Mouse (Mus musculus) kidney, embryonic 14.5 days (tissue): ENCODE data around the gene Arsj. TPM values are rescaled to one million over a fixed set of nuclear protein-coding genes. Genes with fewer than 3 reads are reported as not detected.

Experiments
- ATAC-seq: fragments of 200-750 bp; cut with Nextera tagmentation; 2 replicates; pipeline ENCODE4 v1.8.0; 2017; ENCODE audit warnings: moderate number of reproducible peaks, mild to moderate bottlenecking, moderate TSS enrichment, moderate library complexity; ENCODE audit not compliant: low FRiP score, low TSS enrichment
- H3K27ac ChIP-seq: fragments of 300-500 bp; sonication (generic); 2 replicates; pipeline ENCODE4 v1.5.1; 2014; ENCODE audit warnings: low read depth, mild to moderate bottlenecking, low read length, moderate library complexity, mixed read lengths
- H3K27me3 ChIP-seq: fragments of 300-500 bp; sonication (generic); 2 replicates; pipeline ENCODE4 v1.6.1; 2014; ENCODE audit warnings: mild to moderate bottlenecking, low read length; ENCODE audit not compliant: control insufficient read depth, insufficient read depth
- H3K36me3 ChIP-seq: fragments of 300-500 bp; sonication (generic); 2 replicates; pipeline ENCODE4 v1.6.1; 2014; ENCODE audit warnings: low read length, mixed read lengths; ENCODE audit not compliant: control insufficient read depth, insufficient read depth
- H3K4me1 ChIP-seq: fragments of 300-500 bp; sonication (generic); 2 replicates; pipeline ENCODE4 v1.6.1; 2014; ENCODE audit warnings: low read length, mixed read lengths; ENCODE audit not compliant: control insufficient read depth, insufficient read depth
- H3K4me2 ChIP-seq: fragments of 300-500 bp; sonication (generic); replicated peaks from 2 replicates; pipeline ENCODE4 v1.6.1; 2014; ENCODE audit warnings: low read depth, mild to moderate bottlenecking, low read length
- H3K4me3 ChIP-seq: fragments of 300-500 bp; sonication (generic); 2 replicates; pipeline ENCODE4 v1.5.1; 2014; ENCODE audit warnings: mild to moderate bottlenecking, low read length
- H3K9ac ChIP-seq: fragments of 300-500 bp; sonication (generic); 2 replicates; pipeline ENCODE4 v1.6.1; 2014; ENCODE audit warnings: low read depth, mild to moderate bottlenecking, low read length, moderate library complexity
- H3K9me3 ChIP-seq: fragments of 300-500 bp; sonication (generic); 2 replicates; pipeline ENCODE4 v1.6.1; 2016; ENCODE audit warnings: low read length; ENCODE audit not compliant: control insufficient read depth
- WGBS: fragments of 180-500 bp; shearing (Covaris S2); extraction: QIAGEN DNeasy Blood & Tissue Kit; methylation state at CpG from one replicate; pipeline ENCODE4 v1.1.7; 2014; 5-methylcytosine and 5-hydroxymethylcytosine counted together
- polyA plus RNA-seq: library from polyadenylated mRNA; unstranded; fragments of >200 nt; fragmentation: Nextera tagmentation; extraction: Ambion mirVana; gene quantifications from 2 replicates; pipeline ENCODE4 v1.2.1, GENCODE M21; 2014

The Arsj gene
- polyA plus RNA-seq, 1 experiment from 2014 or later: 1.7 TPM

DNA sequence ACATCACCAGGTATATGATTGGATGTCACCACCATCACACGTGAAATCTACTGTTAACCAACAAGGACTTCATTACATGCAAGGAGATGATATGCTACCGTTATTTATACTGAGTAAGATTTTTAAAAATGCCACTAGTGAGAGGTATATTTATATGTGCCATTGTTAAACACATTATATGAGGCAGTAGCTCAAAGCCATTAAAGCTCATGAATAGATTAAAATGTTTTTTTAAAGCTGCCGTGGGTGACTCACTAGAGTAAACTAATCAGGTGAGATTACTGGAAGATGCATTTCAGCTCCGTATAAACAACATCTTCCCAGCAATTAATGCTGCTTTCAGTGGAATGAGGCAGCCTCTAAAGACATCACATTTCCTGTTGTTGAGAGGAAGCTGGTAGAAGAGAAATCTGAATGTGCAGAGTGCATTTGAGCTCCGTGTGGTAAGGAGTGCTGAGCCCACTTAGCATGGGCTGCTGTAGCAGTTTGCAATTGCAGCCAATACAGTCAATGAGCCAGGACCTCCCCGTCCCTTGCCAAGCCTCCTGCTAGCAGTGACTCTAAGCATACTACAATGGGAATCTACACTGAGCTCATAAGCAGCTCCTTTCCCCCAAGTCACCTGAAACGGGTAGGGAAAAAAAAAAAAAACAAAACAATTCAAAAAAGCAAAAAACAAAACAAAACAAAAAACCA, 92.5 kb downstream of the Arsj start:
- Histone ChIP-seq H3K4me3 (no peak overlapping the region), H3K27ac (no peak overlapping the region), H3K9me3 (no peaks in the 10 kb centered on the region), H3K9ac (no peak overlapping the region), H3K4me1 (no peaks in the 10 kb centered on the region), H3K36me3 (no peaks in the 10 kb centered on the region), H3K27me3 (no peaks in the 10 kb centered on the region), H3K4me2 (no peak overlapping the region)
- WGBS: 64% methylated on average over 7 of the region's 7 CpGs
- ATAC-seq: no peak

GRCm38 (mm10) chr3:126463119-126463815, 99.8 kb downstream of the Arsj start:
- Histone ChIP-seq H3K4me3 (no peak overlapping the region), H3K9me3 (no peaks in the 10 kb centered on the region), H3K36me3 (no peaks in the 10 kb centered on the region), H3K27ac (no peak overlapping the region), H3K4me2 (no peak overlapping the region), H3K4me1 (no peaks in the 10 kb centered on the region), H3K27me3 (no peaks in the 10 kb centered on the region), H3K9ac (no peak overlapping the region)
- 84% methylated on average over 4 of the region's 4 CpGs for WGBS
- ATAC-seq: no peak

DNA sequence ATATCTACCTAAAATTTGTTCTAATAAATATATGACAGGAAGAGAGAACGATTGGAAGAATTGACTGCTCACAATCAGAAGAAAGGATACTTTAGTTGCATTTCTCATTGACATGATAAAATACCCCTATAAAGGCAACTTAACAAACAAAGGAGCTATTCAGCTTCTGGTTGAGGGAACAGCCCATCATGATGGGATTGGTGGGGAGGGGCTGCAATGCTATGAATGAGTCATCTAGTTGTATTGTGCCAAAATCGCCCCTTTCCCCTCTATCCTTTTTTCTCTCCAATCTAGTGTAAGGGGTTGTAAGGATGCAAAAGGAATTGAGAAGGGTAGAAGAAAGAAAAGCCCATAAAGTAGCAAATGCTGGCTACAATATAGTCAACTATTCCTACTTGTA, 100.8 kb downstream of the Arsj start:
- Histone ChIP-seq H3K27ac (no peak overlapping the region), H3K27me3 (no peaks in the 10 kb centered on the region), H3K4me3 (no peak overlapping the region), H3K4me2 (no peak overlapping the region), H3K36me3 (no peaks in the 10 kb centered on the region), H3K9me3 (no peaks in the 10 kb centered on the region), H3K4me1 (no peaks in the 10 kb centered on the region), H3K9ac (no peak overlapping the region)
- 39% methylated on average over 2 of the region's 2 CpGs for WGBS
- no peak for ATAC-seq

Other genes with a start within 250 kb of the Arsj start
- gene Camk2d, start 232.6 kb downstream of the Arsj start, polyA plus RNA-seq: 20.3 and 29.4 TPM in 2 replicates